ENCODE assay signal across 10 mouse cellular contexts in genomic region chr10:85025799-85026424, GRCm38 (mm10).
DNase-seq lines count a peak whose midpoint lies in the region; ATAC-seq and TF ChIP-seq lines count a peak whose summit lies in the region.
"Had no signal": no experiment of that assay in that cellular context is flagged by ENCODE, and none has a peak within 500 bp of the region (broad histone marks: within the 10 kb centered on the region; RNA-seq: fewer than 3 reads in every experiment).

No protein-coding gene starts in this region.

- no peaks in the 10 kb centered on the region for H3K36me3 ChIP-seq in neural tube, embryonic 11.5 days (ENCODE audit: control insufficient read depth, insufficient read depth, low read length)
- H3K36me3 ChIP-seq in neural tube, embryonic 15.5 days: no peaks in the 10 kb centered on the region
- 0 out of 2 replicates have a peak, but pooled peaks cover 1% of the 10 kb centered on the region for H3K36me3 ChIP-seq in limb, embryonic 13.5 days
- no peaks in the 10 kb centered on the region for H3K36me3 ChIP-seq in stomach, postnatal 0 days (ENCODE audit: control insufficient read depth, insufficient read depth, low read length)

- DNase-seq in frontal cortex, postnatal 10 days (ENCODE audit: low spot score in 2 of 2): no peak
- DNase-seq in neural tube, embryonic 11.5 days (ENCODE audit: low spot score): no peak
- DNase-seq in stomach, postnatal 0 days (ENCODE audit: low spot score): no peak
- no peak for DNase-seq in spleen, postnatal 4 days (ENCODE audit: low spot score in 2 of 2)
- DNase-seq in spleen, adult 18-20 months: no peak
- DNase-seq: adrenal gland, postnatal 25 days; kidney, postnatal 4 days had no signal

- H3K9ac ChIP-seq in neural tube, embryonic 11.5 days (ENCODE audit: low read length): no peak overlapping the region
- H3K9ac ChIP-seq in neural tube, embryonic 15.5 days (replicated peaks): no peak overlapping the region
- no peak overlapping the region for H3K9ac ChIP-seq in limb, embryonic 13.5 days
- no peak overlapping the region for H3K9ac ChIP-seq in stomach, postnatal 0 days (ENCODE audit: low read length)

- no peak overlapping the region for H3K4me3 ChIP-seq in neural tube, embryonic 11.5 days (ENCODE audit: low read depth, low read length)
- H3K4me3 ChIP-seq in neural tube, embryonic 15.5 days (replicated peaks): no peak overlapping the region
- no peak overlapping the region for H3K4me3 ChIP-seq in limb, embryonic 13.5 days
- H3K4me3 ChIP-seq in stomach, postnatal 0 days (ENCODE audit: low read depth, low read length): no peak overlapping the region

- no peaks in the 10 kb centered on the region for H3K9me3 ChIP-seq in neural tube, embryonic 11.5 days (ENCODE audit: control insufficient read depth, low read length)
- no peaks in the 10 kb centered on the region for H3K9me3 ChIP-seq in neural tube, embryonic 15.5 days (replicated peaks)
- peaks cover 3% of the 10 kb centered on the region; the same call in 1 of the 2 replicates for H3K9me3 ChIP-seq in limb, embryonic 13.5 days
- no peaks in the 10 kb centered on the region for H3K9me3 ChIP-seq in stomach, postnatal 0 days (ENCODE audit: control insufficient read depth, low read length)

- H3K4me1 ChIP-seq in neural tube, embryonic 11.5 days (ENCODE audit: control insufficient read depth, insufficient read depth, low read length): peaks cover 18% of the 10 kb centered on the region
- H3K4me1 ChIP-seq in neural tube, embryonic 15.5 days: peaks cover 25% of the 10 kb centered on the region
- peaks cover 16% of the 10 kb centered on the region for H3K4me1 ChIP-seq in limb, embryonic 13.5 days
- H3K4me1 ChIP-seq in stomach, postnatal 0 days (replicated peaks; ENCODE audit: control insufficient read depth, insufficient read depth): no peaks in the 10 kb centered on the region

- H3K4me2 ChIP-seq in neural tube, embryonic 11.5 days (ENCODE audit: low read depth): no peak overlapping the region
- H3K4me2 ChIP-seq in neural tube, embryonic 15.5 days: no peak overlapping the region
- H3K4me2 ChIP-seq in limb, embryonic 13.5 days (replicated peaks): no peak overlapping the region
- H3K4me2 ChIP-seq in stomach, postnatal 0 days (replicated peaks; ENCODE audit: low read depth): no peak overlapping the region

- H3K27me3 ChIP-seq in neural tube, embryonic 11.5 days (ENCODE audit: control insufficient read depth, insufficient read depth, low read length): no peaks in the 10 kb centered on the region
- H3K27me3 ChIP-seq in neural tube, embryonic 15.5 days (replicated peaks): no peaks in the 10 kb centered on the region
- H3K27me3 ChIP-seq in limb, embryonic 13.5 days: no peaks in the 10 kb centered on the region
- no peaks in the 10 kb centered on the region for H3K27me3 ChIP-seq in stomach, postnatal 0 days (ENCODE audit: control insufficient read depth, insufficient read depth, low read length)

- no peak for TF ChIP-seq EP300 in stomach, postnatal 0 days (optimal IDR thresholded peaks at IDR 0.05)

- 89% methylated on average over 11 of the region's 11 CpGs for WGBS in neural tube, embryonic 11.5 days
- 82% methylated on average over 11 of the region's 11 CpGs for WGBS in neural tube, embryonic 15.5 days
- WGBS in limb, embryonic 13.5 days: 77% methylated on average over 11 of the region's 11 CpGs
- WGBS in stomach, postnatal 0 days: 89% methylated on average over 11 of the region's 11 CpGs

- H3K27ac ChIP-seq in neural tube, embryonic 11.5 days (ENCODE audit: low read depth, low read length): no peak overlapping the region
- no peak overlapping the region for H3K27ac ChIP-seq in neural tube, embryonic 15.5 days (replicated peaks)
- H3K27ac ChIP-seq in limb, embryonic 13.5 days: no peak overlapping the region
- H3K27ac ChIP-seq in stomach, postnatal 0 days (replicated peaks): no peak overlapping the region

- TF ChIP-seq CTCF in stomach, postnatal 0 days (IDR thresholded peaks at IDR 0.05; ENCODE audit: low read depth): no peak

- ATAC-seq in frontal cortex, adult (ENCODE audit: low TSS enrichment): peak; percentile 99
- ATAC-seq in neural tube, embryonic 11.5 days (ENCODE audit: insufficient read depth, low FRiP score, low TSS enrichment): peak; percentile 77; the same call in 1 of the 2 replicates
- ATAC-seq in neural tube, embryonic 15.5 days (ENCODE audit: low FRiP score): no peak
- peak; percentile 91 for ATAC-seq in limb, embryonic 13.5 days (ENCODE audit: low FRiP score, low read depth)
- ATAC-seq in stomach, postnatal 0 days (ENCODE audit: low FRiP score, low TSS enrichment): peak; percentile 92
